Mouse (Mus musculus): ENCODE measurements around the gene Prr19.

Gene Prr19

GRCm38 (mm10) chr7:25275555-25276298, 25.5 kb upstream of the Prr19 start:
- no peak for DNase-seq (ENCODE audit: low spot score)

DNA sequence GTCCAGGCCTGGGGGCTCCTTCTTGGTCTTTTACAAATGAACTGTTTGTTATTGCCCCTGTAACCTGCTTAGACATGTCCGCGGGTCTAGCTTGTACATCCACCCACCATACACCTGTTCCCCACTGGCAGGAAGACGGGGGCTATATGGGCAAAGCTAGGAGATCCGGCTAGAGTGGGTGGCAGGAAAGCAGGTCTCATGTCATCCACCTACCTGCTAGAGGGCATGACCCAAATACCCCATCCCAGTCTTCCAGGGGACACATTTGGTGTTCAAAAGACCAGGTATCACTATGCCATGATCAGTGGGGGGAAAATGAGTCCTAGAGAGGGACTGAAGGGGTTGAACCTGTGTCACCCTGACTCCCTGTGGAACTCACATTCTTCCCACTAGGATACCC, 23.8 kb upstream of the Prr19 start:
- no peak for DNase-seq (ENCODE audit: low spot score)

DNA sequence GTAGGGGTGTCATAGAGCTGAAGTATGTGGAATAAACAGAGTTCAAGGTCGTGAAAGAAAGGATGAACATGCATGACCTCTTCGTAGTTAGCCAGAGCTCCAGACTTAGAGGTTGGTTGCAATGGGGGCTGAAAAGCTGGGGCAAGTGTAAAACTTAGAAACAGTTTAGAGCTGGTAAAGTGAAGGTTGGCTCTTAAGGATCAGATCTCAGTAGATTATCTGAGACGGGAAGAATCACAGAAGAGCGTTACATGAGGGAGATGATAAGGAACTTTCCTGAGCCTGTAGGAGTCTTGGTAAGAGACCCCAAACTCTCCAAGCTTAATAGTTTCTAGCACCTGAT, 23.2 kb upstream of the Prr19 start:
- no peak for DNase-seq (ENCODE audit: low spot score)

DNA sequence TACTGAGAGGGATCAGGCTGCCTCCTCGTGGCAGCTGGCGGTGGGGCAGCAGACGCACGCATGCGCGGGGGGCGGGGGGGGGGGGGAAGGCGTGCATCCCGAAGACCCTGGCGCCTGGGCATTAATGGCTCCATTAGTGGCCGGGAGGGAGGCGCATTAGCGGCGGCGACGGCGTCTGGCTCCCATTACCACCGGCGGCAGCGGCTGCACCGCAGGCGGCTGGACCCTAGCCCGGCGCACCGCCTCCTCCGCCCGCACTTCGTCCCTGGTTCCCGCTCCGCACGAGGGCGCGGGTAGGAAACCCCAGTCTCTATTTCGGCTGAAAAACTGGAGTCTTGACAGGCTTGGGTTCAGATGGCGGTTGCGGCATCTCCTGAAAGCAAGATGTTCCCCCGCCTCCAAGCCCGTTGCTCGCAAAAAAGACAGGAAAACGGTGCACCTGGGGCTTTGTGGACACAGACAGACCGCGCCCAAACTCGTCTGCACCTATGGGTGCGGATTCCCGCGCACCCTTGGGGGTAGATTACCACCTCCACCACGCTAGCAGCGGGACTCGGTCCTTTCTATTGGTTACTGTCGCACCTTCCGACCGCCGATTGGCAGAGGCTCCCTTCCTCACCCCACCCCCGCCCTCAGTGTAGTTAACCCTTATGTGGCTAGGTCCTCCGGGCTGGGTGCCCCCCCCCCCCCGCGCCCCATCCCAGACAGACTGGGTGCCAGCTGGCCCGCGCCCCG, 22.7 kb upstream of the Prr19 start:
- peak; percentile 55 for DNase-seq (ENCODE audit: low spot score)

GRCm38 (mm10) chr7:25279076-25279860, 21.9 kb upstream of the Prr19 start:
- peak; percentile 84 for DNase-seq (ENCODE audit: low spot score)

- no peak for DNase-seq (ENCODE audit: low spot score)
Measured at GRCm38 (mm10) chr7:25279861-25280791, 21.1 kb upstream of the Prr19 start.

DNA sequence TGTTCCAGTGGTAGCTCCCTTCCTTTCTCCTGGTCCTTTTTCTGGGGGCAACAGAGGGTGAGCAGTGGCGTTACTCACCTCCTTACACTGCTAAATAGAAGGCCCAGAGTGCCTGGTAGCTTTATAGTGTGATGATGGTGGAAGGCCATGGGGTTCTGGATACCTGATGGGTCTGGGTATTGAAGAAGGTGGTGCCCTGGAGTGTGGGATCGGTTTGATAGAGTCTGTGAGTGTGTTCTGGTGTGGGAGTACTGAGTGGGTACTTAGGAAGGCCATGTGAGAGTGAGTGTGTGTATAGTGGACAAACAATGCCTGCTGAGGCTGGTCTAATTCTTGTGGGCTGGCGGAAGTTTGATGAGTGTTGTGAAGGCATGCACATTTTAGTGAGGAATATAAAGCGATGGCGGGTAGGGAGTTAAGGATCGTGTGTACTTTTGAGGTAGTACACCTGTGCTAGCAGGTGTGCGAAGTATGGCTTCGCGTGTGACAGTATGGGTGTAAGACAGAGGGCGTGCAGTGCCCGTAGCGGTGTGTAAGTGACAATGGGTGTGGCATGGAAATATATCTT, 20.0 kb upstream of the Prr19 start:
- no peak for DNase-seq (ENCODE audit: low spot score)

- peak; percentile 85 for DNase-seq (ENCODE audit: low spot score)
Measured at GRCm38 (mm10) chr7:25281734-25282601, 19.2 kb upstream of the Prr19 start.

GRCm38 (mm10) chr7:25282731-25283211, 18.4 kb upstream of the Prr19 start:
- no peak for DNase-seq (ENCODE audit: low spot score)

GRCm38 (mm10) chr7:25283637-25284036, 17.6 kb upstream of the Prr19 start:
- DNase-seq (ENCODE audit: low spot score), result no peak

DNA sequence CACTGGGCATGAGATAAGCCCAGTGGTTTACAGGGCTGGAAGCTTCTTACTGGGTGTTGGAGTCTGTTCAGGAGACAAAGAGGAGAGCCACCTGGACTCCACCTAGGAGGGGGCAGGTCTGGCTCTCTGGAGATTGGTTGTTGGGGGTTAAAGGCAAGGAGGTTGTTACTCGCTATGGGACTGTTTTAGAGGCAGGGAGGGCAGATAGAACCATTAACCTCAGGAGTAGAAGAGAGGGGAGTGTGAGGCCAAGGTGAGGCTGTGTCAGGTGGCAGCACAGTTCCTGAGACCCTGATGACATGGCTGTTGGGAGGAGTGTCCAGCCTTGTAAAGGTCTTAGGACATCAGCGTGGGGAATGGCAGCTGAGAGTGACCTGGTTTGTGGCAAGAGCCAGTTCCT, 17.0 kb upstream of the Prr19 start:
- no peak for DNase-seq (ENCODE audit: low spot score)

DNA sequence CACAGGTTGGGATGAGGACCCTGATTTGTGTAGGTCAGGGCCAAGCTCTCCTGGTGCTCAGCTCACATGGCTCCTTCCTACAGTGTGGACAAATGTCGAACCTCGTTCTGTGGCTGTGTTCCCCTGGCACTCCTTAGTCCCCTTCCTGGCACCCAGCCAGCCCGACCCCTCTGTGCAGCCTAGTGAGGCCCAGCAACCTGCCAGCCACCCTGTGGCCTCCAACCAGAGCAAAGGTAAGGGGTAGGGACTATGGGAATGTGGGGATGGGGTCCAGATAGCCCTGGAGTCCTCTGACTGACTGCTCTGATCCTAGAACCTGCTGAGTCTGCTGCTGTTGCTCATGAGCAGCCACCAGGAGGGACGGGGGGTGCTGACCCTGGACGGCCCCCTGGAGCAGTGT, 16.4 kb upstream of the Prr19 start:
- DNase-seq (ENCODE audit: low spot score), result no peak

GRCm38 (mm10) chr7:25285511-25286238, 15.5 kb upstream of the Prr19 start:
- DNase-seq (ENCODE audit: low spot score), result no peak

DNA sequence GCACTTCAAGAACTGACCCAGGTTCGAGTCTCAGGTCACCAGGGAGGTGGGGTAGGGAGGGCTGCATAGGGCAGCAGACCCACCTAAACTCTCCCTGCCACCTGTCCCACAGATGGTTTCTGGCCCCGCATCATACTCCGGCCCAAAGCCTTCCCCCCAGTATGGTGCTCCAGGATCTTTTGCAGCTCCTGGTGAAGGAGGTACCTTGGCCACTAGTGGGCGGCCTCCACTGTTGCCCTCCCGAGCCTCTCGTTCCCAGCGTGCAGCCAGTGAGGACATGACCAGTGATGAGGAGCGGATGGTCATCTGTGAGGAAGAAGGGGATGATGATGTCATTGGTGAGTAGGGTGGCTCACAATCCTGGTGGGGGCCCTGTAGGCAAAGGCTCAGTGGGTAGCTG, 14.2 kb upstream of the Prr19 start:
- no peak for DNase-seq (ENCODE audit: low spot score)

GRCm38 (mm10) chr7:25288011-25288410, 13.2 kb upstream of the Prr19 start:
- DNase-seq (ENCODE audit: low spot score), result no peak

DNA sequence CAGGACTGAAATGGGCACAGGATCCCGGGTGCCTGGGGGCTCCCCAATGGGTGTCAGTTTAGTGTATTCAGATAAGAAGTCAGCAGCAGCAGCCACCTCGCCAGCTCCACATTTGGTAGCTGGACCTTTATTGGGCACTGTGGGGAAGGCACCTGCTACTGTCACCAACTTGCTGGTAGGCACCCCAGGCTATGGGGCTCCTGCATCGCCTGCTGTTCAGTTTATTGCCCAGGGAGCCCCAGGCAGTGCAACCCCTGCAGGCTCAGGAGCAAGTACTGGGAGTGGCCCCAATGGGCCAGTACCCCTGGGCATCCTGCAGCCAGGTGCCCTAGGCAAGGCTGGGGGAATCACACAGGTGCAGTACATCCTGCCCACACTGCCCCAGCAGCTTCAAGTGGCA, 12.5 kb upstream of the Prr19 start:
- DNase-seq (ENCODE audit: low spot score), result no peak

- no peak for DNase-seq (ENCODE audit: low spot score)
Measured at GRCm38 (mm10) chr7:25289925-25290324, 11.3 kb upstream of the Prr19 start.

DNA sequence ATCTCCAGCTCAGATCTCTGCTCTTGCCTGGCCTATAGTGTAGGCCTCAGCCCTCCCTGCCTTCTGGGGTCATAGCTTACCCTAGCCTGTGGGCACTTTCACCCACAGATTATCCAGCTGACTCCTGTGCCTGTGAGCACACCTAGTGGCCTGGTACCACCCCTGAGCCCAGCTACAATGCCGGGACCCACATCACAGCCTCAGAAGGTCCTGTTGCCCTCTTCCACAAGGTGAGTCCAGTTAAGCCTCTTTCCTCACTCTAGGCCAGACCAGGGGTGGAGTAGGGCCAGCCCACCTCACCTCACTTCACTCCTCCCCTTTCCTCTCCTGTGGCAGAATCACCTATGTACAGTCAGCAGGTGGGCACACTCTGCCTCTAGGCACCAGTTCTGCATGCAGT, 10.7 kb upstream of the Prr19 start:
- no peak for DNase-seq (ENCODE audit: low spot score)

DNA sequence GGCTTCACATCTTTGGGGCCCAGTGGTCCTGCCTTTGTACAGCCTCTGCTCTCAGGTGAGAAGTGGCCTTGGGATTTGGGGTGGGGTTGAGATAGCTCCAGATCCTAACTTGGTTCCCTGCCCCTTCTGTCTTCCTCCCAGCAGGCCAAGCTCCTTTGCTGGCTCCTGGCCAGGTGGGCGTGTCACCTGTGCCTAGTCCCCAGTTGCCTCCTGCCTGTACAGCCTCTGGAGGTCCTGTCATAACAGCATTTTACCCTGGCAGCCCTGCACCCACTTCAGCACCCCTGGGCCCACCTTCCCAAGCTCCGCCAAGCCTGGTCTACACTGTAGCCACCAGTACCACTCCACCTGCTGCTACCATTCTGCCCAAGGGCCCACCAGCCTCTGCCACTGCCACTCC, 10.3 kb upstream of the Prr19 start:
- DNase-seq (ENCODE audit: low spot score), result no peak

GRCm38 (mm10) chr7:25292107-25292506, 9.1 kb upstream of the Prr19 start:
- no peak for DNase-seq (ENCODE audit: low spot score)

All from layer of hippocampus, adult 9-10 months (tissue).